Mouse (Mus musculus) spleen, adult 2 months (tissue): Measurements from ENCODE around the gene Sirpa.

Experiments
- CTCF ChIP-seq: fragments of 200-500 bp; IDR thresholded peaks from 2 replicates; pipeline ENCODE4 v1.5.1; 2011; ENCODE audit warnings: mild to moderate bottlenecking, inconsistent platforms; ENCODE audit not compliant: insufficient read depth, insufficient read length, insufficient replicate concordance; ENCODE audit errors: extremely low read depth
- POLR2A ChIP-seq: fragments of 200-500 bp; IDR thresholded peaks from 2 replicates; pipeline ENCODE4 v1.6.1; 2011; ENCODE audit warnings: low read depth, low read length, inconsistent platforms

- no peak for TF ChIP-seq CTCF
- no peak for TF ChIP-seq POLR2A
Measured at GRCm38 (mm10) chr2:129584905-129585304, 7.7 kb upstream of the Sirpa start.
